Mouse (Mus musculus): ENCODE measurements around the gene Tmem14a.
"Not testable (repeated sequence)": the region's sequence is repeated elsewhere in the genome, so short reads cannot be mapped to it uniquely, and the experiment has no call there.

Tmem14a gene

DNA sequence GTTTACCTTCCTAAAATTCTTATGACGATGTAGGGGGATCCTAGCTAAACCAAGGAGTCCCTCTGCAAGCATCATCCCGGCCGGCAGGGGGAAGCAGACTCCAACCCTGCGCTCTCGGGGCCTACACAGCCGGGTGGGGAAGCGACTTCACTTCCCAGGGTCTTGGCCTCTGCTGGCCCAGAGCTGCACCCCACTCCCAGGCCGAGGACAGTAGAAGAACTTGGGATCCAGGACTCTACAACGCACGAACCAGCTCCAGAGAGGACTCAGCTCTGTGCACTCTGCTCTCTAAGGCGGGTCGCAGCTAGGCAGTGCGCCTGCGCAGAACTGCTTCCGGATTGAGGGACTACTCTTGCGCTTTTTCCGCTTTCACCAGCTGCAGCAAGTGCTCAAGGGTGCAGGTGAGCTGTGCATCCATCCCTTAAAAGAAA lies at the start of gene Tmem14a:
Gene Tmem14a, plus strand, starts transcription at position 87 of the 431 bp plus-strand sequence.
- peak; percentile 91 for DNase-seq

DNA sequence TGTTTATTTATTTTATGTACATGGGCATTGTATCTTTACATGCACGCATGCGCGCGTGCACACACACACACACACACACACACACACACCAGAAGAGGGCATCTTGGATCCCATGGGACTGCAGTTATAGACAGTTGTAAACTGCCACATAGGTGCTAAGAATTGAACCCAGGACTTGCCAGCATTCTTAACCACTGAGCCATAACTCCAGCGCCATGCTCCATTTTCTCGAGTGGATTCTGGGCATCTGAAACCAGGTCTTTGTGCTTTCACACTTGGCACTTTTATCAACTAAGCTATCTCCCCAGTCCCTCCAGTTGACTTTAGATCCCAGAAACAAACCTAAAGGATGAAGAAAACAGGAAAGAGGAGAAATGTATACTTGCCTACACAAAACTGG lies 33.2 kb upstream of the Tmem14a start:
- DNase-seq = no peak

DNA sequence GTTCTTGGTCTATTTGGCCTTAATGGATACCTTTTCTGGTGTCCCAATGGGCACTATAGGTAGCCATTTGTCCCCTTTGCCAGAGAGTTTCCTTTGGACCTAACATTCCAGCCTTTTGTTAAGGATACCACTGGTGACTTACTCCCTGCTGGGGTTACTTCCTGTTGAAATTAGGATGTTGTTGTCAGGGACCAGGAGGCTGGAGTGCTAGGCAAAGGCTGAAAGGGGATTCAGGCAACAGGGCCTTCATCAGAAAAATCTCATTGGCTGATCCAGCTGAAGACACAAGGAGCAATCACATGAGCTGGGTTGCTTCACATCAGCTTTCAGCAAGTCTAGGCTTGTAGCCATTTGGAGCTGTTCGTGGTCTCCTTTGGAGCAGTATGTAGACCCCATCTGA lies 12.1 kb upstream of the Tmem14a start:
- DNase-seq = no peak

- DNase-seq = not testable (repeated sequence)
Measured at GRCm38 (mm10) chr1:21213537-21213936, 4.8 kb upstream of the Tmem14a start.

DNA sequence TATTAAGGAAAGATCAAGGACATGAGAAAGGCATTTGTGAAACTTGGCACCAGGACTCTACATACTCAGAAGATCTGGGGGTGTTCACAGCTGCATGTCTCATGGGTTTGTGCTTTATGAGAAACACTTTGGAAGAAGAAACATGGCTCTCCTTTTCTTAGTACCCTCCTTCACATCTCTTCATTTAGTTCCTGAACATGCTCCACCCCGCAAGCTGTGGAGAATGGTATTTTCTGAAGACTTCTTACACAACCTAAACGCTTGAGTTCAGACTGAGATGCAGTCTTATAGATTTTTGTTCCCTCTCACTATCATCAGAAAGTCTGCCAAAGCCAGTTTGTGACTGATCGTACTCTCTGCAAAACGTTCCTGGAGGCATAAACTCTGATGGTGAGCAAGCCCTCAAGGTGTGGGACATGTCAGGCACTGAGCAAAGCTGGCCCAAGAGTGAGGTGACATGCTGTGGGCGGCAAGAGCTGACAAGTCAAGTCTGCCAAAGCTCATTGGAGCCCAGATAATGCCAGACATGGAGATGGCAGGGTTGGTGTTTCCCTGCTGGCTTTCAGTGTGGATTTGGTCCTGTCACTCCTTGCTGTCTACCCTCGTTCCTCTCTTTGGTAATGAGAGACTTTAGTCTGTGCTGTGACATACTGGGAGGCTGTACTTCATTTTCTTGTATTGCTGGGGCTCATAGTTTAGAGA lies 4.2 kb upstream of the Tmem14a start:
- DNase-seq = not testable (repeated sequence)

DNA sequence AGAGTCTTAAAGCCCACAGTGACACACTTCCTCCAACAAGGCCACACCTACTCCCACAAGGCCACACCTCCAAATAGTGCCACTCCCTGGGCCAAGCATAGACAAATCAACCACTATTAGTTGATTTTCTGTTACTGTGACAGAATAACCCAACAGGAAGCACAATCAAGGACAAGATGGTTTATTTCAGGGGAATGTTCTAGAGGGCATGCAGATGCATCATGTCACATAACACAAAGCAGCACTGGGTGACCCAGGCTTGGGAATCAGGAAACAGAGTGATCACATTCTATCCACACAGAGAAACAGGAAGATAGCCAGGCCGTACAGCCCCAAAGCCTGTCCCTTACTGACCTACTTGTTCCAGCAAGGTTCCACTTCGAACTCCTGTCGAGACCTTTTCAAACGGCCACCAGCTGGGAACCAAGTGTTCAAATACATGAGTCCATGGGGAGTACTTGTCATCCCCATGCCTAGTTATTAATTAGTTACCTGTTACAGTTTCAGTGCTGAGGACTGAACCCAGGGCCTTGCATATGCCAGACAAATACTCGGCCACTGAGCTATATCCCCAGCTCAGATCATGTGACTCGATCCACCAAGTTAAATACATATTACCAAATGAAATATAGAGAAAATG lies 9.5 kb downstream of the Tmem14a start:
- peak; percentile 19 for DNase-seq

GRCm38 (mm10) chr1:21228740-21229722 lies 10.7 kb downstream of the Tmem14a start:
- DNase-seq = not testable (repeated sequence)

GRCm38 (mm10) chr1:21230376-21230775 lies 12.0 kb downstream of the Tmem14a start:
- no peak for DNase-seq

DNA sequence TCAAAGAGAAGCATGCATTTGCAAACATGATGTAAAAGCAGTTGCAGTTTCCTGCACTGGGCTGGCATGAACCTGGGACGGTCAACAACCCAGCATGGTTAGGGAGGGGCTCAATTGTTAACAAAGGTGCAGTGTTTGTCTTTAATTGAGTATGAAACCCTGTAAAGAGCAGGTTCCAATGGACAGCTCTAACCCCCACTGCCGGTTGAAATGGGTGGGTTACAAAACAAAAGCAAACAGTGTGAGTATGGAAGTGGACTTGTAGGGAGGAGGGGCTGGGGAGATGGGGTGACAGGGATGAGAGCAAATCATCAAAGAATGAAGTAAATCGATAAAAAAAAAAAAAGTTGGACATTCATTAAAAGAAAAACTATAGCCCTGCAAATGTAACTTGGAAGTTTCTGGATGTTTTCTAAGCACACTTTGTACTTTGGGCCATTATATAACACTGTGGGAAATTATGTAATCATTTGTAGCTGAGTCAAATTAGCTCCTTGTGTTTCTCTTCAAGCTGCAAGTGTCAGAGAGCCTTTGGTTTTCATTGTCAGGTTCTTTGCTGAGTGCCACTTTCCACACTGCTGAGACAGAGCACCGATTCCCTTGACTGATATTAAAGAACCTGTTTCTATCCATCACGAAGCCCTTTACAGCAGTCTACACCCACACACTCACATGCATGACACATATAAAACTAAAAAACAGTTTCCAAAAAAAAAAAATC lies 13.5 kb downstream of the Tmem14a start:
- peak; percentile 19 for DNase-seq

DNA sequence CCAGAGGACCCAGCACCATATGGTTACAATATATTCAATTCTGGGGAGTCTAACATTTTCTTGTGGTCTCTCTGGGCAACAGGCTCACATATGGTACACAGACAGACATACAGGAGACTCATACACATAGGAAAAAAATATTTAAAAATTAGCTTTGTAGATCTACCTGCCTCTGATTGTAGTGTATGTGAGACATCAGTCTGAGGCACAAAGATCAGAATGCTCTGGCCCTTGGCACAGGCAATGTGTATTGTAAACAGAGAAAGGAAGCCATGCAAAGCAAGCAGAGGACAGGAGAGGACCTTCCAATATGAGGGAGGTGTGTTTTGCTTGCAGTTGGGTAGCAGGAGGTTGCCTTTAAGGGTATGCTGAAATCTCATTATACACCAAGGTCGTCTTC lies 14.1 kb downstream of the Tmem14a start:
- DNase-seq = no peak

DNA sequence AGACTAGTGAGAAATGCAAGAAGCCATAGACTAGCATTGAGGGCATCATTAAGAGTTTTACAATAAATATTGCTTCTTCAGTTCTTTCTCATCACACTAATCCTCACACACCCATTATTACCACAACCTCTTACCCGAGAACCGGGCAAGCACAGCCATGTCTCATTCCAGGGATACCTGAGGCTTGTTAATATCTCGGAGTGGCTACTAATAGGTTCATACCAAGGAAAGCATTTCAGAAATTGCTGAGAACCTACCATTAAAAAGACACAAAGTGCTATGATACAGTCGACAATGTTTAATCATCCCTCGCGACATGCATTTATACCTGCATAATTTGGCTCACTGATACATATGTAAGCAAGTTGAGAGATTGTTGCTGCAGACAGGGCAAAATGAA lies 17.0 kb downstream of the Tmem14a start:
- no peak for DNase-seq

DNA sequence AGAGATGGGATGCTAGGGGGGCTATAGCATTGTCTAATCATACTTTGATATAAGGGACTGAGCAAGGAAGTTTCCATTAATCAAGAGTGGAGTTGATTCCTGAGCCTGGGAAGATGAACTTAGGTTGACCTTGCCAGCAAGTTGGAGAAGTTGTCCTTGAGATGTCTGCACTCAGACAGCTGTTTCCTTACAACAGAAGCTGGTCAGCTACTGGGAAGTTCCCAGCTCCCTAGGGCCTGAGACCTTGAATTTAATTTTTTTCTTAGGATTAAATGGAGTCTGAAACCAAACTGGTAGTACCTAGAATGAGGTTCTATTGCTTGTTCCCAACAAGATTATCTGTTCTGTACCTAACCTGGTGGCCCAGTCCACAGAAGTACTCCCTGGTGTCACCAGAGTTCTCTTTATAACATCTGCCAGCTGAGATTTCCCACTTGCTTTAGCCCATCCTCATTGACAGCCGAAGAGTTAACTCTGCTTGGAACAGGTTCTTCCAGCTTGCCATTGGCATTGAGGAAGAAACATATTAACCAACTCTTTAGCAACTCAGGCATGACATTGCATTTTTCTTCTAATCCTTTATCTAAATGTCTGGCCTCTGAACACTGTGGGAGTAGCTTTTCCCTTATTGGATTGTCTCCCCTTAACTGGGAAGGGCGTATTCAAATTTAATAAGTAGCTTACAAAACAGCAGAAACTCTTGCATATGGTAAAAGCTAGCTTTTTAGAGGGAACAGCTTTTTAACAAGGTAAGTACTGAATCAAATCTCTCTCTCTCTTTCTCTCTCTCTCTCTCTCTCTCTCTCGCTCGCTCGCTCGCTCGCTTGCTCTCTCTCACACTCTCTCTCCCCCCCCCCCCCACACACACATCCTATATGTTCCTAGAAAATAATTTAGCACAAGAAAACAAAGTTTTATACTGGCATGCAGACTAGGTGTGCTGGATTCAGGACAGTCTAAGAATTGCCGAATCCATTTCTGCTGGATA lies 21.8 kb downstream of the Tmem14a start, which contains the start of gene Gsta3:
Gene Gsta3, plus strand, starts transcription at position 679 of the 988 bp plus-strand sequence.
- peak; percentile 27 for DNase-seq

- DNase-seq = no peak
Measured at GRCm38 (mm10) chr1:21241096-21241495, 22.7 kb downstream of the Tmem14a start.

DNA sequence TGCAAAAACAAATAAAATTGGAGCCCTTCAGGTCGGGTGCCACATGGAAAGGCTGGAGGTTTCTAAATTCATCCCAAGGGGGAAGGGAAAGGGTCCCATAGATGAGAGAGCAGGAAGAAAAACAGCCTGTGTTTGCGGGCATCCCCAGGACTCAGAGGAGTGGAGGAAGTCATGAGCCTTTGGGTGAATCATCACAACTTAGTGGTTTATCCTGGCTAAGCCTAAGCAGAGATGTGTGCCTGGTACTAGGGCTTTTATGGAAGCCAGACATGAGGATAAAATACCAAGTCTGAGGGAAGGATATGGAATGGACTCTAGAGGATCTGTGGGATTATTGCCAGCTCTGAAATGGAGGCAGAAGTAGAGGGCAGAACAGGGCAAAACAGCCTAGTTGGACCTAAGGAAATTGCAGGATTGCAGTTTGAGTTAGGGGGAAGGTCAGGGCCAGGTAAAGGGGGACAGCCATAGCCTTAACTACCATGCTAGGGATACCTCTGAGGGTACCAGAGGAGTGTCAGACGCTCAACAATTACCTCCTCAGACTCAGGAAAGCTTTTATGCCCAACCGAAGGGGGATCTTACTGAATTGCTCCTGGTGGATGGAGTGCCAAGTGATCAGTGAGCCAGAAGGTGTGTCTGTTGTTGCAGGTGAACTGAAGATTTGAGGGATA lies 26.1 kb downstream of the Tmem14a start:
- no peak for DNase-seq

DNA sequence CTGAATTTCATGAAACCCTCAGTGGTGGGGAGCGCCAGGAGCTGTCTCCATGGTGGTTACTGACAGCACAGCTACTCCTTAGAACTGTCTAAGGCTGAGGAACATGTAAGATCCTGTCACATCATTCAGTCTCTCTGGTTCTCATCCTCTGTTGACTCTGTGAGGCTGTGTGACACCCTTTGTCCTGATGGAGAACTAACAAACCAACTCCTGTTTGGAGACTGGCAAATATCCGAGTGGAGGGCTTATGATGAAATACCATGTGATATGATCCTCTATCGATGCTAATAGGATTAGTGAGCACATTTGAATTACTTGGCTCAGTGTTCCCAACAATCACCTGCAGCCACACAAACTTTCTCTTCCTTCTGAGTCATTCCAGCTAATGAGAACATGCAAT lies 27.8 kb downstream of the Tmem14a start:
- DNase-seq = no peak

- no peak for DNase-seq
Measured at GRCm38 (mm10) chr1:21247896-21248295, 29.5 kb downstream of the Tmem14a start.

DNA sequence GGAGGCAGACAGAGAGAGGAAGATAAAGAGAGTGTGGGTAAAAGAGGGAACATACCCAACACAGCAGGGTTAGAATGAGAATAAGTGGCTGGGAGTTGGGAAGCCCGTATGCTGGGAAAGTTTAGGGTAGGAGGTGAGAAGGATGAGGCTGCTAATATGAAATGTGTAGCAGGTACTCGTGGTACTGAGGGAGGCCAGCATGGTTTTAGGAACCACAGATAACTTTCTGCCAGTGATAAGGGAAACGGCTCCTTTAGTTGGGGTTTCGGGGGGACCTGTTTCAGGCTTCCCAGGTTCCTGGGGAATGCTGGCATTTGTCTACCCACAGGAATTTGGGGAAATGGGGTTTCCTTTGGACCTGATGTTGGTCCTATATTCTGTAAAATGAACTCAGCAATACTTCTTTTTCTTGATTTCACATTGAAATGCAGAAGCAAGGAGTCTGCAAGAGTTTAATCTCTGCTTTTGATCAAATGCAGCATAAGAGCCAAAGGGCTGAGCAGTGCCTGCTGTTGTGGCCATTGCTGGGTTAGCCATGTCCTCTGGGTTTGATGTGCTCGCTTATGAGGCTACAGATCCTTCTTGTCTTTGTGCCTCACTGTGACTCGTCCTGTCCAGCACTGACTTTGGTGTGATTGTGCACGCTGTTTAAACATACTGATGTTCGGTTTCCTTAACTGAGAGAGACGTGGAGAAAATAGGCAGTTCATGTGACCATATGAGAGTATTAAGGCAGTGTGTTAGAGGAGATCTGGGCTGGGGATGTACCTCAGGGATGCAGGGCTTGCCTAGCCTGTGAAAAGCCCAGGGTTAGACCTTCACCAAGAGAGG lies 30.4 kb downstream of the Tmem14a start:
- no peak for DNase-seq

- no peak for DNase-seq
Measured at GRCm38 (mm10) chr1:21251661-21252060, 33.3 kb downstream of the Tmem14a start.

GRCm38 (mm10) chr1:21252566-21253302 lies 34.4 kb downstream of the Tmem14a start:
- DNase-seq = no peak
